8 mouse cellular contexts compared by ENCODE assay signal in the genomic region with DNA sequence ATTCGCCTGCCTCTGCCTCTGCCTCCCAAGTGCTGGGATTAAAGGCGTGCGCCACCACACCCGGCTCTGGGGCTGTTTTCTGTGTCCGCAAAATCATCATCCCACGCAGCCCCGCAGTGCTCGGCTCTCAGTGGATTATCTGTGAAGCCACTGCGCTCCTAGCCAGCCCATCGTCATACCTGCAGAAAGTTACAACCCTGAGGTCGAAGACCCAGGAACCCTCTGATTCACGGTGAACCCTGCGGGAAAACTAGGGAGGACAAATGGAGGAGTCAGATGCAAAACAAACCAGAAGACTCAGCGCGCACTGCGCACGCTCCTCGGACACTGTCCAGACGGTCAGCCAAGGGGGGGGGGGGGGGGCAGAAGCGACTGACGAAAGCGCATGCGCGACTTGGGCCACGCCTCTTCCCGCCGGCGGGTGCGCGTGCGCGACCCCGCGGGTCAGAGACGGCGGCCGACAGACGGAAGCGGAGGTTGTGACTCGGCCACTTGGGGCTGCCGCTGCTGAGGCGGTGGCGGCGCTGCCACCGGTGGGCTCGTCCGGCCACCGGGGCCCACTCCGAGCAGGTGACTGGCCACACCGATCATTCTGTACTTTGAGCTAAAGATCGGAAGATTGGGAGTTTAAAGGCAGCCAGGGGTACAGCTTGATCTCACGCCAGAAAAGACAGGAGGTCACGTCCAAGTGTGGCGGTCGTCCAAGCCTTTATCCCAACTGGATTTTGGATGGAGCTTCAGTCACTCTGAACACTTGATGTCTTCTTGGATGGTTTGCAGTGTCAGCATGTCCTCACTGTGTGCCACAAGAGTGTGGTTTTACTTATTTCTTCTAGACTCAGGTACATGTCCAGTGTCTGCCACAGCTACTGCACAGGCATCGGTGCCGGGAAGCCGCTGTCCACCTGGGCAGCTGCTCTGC. TPM values are rescaled to one million over a fixed set of nuclear protein-coding genes. Genes with fewer than 3 reads are reported as not detected.
DNase-seq lines count a peak whose midpoint lies in the region; ATAC-seq lines count a peak whose summit lies in the region.

TSS of gene Acad12 (minus strand) at position 347 of the 922 bp plus-strand sequence.

- peak; percentile 85 for ATAC-seq in heart, embryonic 11.5 days (replicated peaks; ENCODE audit: insufficient number of reproducible peaks, low FRiP score, low TSS enrichment)
- ATAC-seq in kidney, embryonic 15.5 days (replicated peaks; ENCODE audit: low FRiP score), result peak; percentile 89
- ATAC-seq in monocyte, adult 5-6 weeks (replicated peaks; ENCODE audit: insufficient number of reproducible peaks, low FRiP score, low TSS enrichment, poor library complexity, severe bottlenecking), result peak; percentile 66

- H3K4me2 ChIP-seq in heart, embryonic 11.5 days, result peak within 1 kb of the TSS; percentile 84
- H3K4me2 ChIP-seq in kidney, embryonic 15.5 days, result peak within 1 kb of the TSS; percentile 74

- peak within 1 kb of the TSS; percentile 85 for H3K9ac ChIP-seq in heart, embryonic 11.5 days (ENCODE audit: low read depth, low read length)
- peak within 1 kb of the TSS; percentile 70 for H3K9ac ChIP-seq in kidney, embryonic 15.5 days

- no peaks in the 10 kb centered on the region for H3K9me3 ChIP-seq in erythroblast, embryonic 14.5 days (ENCODE audit: control insufficient read depth, low read length)
- no peaks in the 10 kb centered on the region for H3K9me3 ChIP-seq in heart, embryonic 11.5 days (replicated peaks; ENCODE audit: control insufficient read depth, low read length)
- no peaks in the 10 kb centered on the region for H3K9me3 ChIP-seq in kidney, embryonic 15.5 days (replicated peaks)

- peaks cover 26% of the 10 kb centered on the region for H3K4me1 ChIP-seq in erythroblast, embryonic 14.5 days (ENCODE audit: control insufficient read depth)
- H3K4me1 ChIP-seq in heart, embryonic 11.5 days (ENCODE audit: control insufficient read depth, insufficient read depth, low read length), result peaks cover 7% of the 10 kb centered on the region
- peaks cover 13% of the 10 kb centered on the region for H3K4me1 ChIP-seq in kidney, embryonic 15.5 days

- peak within 1 kb of the TSS; percentile 84 for H3K27ac ChIP-seq in heart, embryonic 11.5 days (ENCODE audit: low read depth, low read length)
- H3K27ac ChIP-seq in kidney, embryonic 15.5 days, result peak within 1 kb of the TSS; percentile 93

- 2% methylated on average over 58 of the region's 58 CpGs for WGBS in heart, embryonic 11.5 days (ENCODE audit: insufficient replicate concordance)
- WGBS in kidney, embryonic 15.5 days, result under 1% methylated on average over 58 of the region's 58 CpGs

- peak within 1 kb of the TSS; percentile 94 for H3K4me3 ChIP-seq in erythroblast, embryonic 14.5 days (replicated peaks)
- H3K4me3 ChIP-seq in heart, embryonic 11.5 days (ENCODE audit: low read depth, low read length), result peak within 1 kb of the TSS; percentile 77
- H3K4me3 ChIP-seq in kidney, embryonic 15.5 days (replicated peaks), result peak within 1 kb of the TSS; percentile 80

- peaks cover 4% of the 10 kb centered on the region for H3K36me3 ChIP-seq in erythroblast, embryonic 14.5 days (ENCODE audit: control insufficient read depth)
- H3K36me3 ChIP-seq in heart, embryonic 11.5 days (ENCODE audit: control insufficient read depth, insufficient read depth, low read length), result no peaks in the 10 kb centered on the region
- H3K36me3 ChIP-seq in kidney, embryonic 15.5 days, result no peaks in the 10 kb centered on the region

- peak; percentile 83 for DNase-seq in CD4-positive helper T cell, adult 2 months (ENCODE audit: low read depth, low spot score)
- DNase-seq in brain, embryonic 18.5 days (ENCODE audit: low read depth, low spot score), result peak; percentile 49
- peak; percentile 93 for DNase-seq in liver
- DNase-seq in spleen, postnatal 36 days (ENCODE audit: low spot score in 2 of 2), result peak; percentile 75 to 76

- H3K27me3 ChIP-seq in erythroblast, embryonic 14.5 days (ENCODE audit: control insufficient read depth), result no peaks in the 10 kb centered on the region
- no peaks in the 10 kb centered on the region for H3K27me3 ChIP-seq in heart, embryonic 11.5 days (ENCODE audit: control insufficient read depth, insufficient read depth, low read length)
- no peaks in the 10 kb centered on the region for H3K27me3 ChIP-seq in kidney, embryonic 15.5 days

RNA-seq across cellular contexts. Expression of gene Acad12, which starts in this region (rescaled TPM):
- polyA plus RNA-seq in erythroblast, embryonic 14.5 days (2012), result 0.04 and 0.06 TPM in 2 replicates
- polyA plus RNA-seq in heart, embryonic 11.5 days (2014; fragmentation: Nextera tagmentation; extraction: Ambion mirVana), result 5.4 and 5.7 TPM in 2 replicates
- 2.8 and 3.0 TPM in 2 replicates for polyA plus RNA-seq in kidney, embryonic 15.5 days (2015; fragmentation: Nextera tagmentation; extraction: Ambion mirVana)
- 0.10 to 6.7 TPM (median 0.96 TPM) in 3 replicates for total RNA-seq in monocyte, adult 5-6 weeks (2017)

Comparison
In these comparisons a context has a peak if more than half of its experiments do, and no peak if none do; other contexts are left out.
1. Peak in every context shown above with its lines: DNase-seq, ATAC-seq, H3K4me3 ChIP-seq and H3K27ac ChIP-seq.